Mouse (Mus musculus) thymus, postnatal 25 days (tissue): ENCODE results near the gene Fbf1.
"Not testable (repeated sequence)": the region's sequence is repeated elsewhere in the genome, so short reads cannot be mapped to it uniquely, and the experiment has no call there.

Source experiments
- DNase-seq: peaks from one replicate; pipeline ENCODE4 v3.0.0; 2022

Fbf1 gene

GRCm38 (mm10) chr11:116106963-116107776, 60.8 kb downstream of the Fbf1 start:
- no peak for DNase-seq

- no peak for DNase-seq
These were observed 61.6 kb downstream of the Fbf1 start for GRCm38 (mm10) chr11:116106154-116106962.

- no peak for DNase-seq
These were observed 62.9 kb downstream of the Fbf1 start for GRCm38 (mm10) chr11:116105065-116105464.

GRCm38 (mm10) chr11:116104006-116104646, 63.8 kb downstream of the Fbf1 start:
- DNase-seq, result no peak

- DNase-seq, result no peak
These were observed 64.4 kb downstream of the Fbf1 start for GRCm38 (mm10) chr11:116103572-116103971.

GRCm38 (mm10) chr11:116102472-116102871, 65.5 kb downstream of the Fbf1 start:
- no peak for DNase-seq

- no peak for DNase-seq
These were observed 66.0 kb downstream of the Fbf1 start for GRCm38 (mm10) chr11:116101931-116102381.

- no peak for DNase-seq
These were observed 67.1 kb downstream of the Fbf1 start for GRCm38 (mm10) chr11:116100839-116101238.

GRCm38 (mm10) chr11:116100385-116100784, 67.6 kb downstream of the Fbf1 start:
- DNase-seq, result no peak

GRCm38 (mm10) chr11:116099462-116099861, 68.5 kb downstream of the Fbf1 start:
- no peak for DNase-seq

GRCm38 (mm10) chr11:116098711-116099460, 69.1 kb downstream of the Fbf1 start:
- DNase-seq, result no peak

GRCm38 (mm10) chr11:116096213-116097108, 71.5 kb downstream of the Fbf1 start:
- no peak for DNase-seq

- DNase-seq, result no peak
These were observed 72.4 kb downstream of the Fbf1 start for GRCm38 (mm10) chr11:116095573-116095972.

GRCm38 (mm10) chr11:116093771-116094565, 74.0 kb downstream of the Fbf1 start:
- DNase-seq, result no peak

- not testable (repeated sequence) for DNase-seq
These were observed 75.0 kb downstream of the Fbf1 start for GRCm38 (mm10) chr11:116092959-116093358.
